Mouse (Mus musculus) liver, adult 2 months (tissue): ENCODE data around the gene Gm10644. TPM values are rescaled to one million over a fixed set of nuclear protein-coding genes. Genes with fewer than 3 reads are reported as not detected.

ENCODE experiments used
- DNase-seq: peaks from one replicate; pipeline ENCODE4 v3.0.0-alpha.2; 2011; ENCODE audit warnings: low read depth, low spot score; ENCODE audit errors: extremely low read depth
- H3K27ac ChIP-seq: fragments of 200-500 bp; replicated peaks from 2 replicates; pipeline ENCODE4 v1.5.1; 2012; ENCODE audit warnings: low read depth, mild to moderate bottlenecking, control low read depth, inconsistent platforms, low read length; ENCODE audit not compliant: insufficient read depth
- H3K27me3 ChIP-seq: fragments of 200-500 bp; 2 replicates; pipeline ENCODE4 v1.6.1; 2012; ENCODE audit warnings: mild to moderate bottlenecking, moderate library complexity, low read length, inconsistent platforms; ENCODE audit not compliant: control insufficient read depth, insufficient read depth
- H3K36me3 ChIP-seq: fragments of 200-500 bp; 2 replicates; pipeline ENCODE4 v1.6.1; 2012; ENCODE audit warnings: low read length, inconsistent platforms; ENCODE audit not compliant: control insufficient read depth, insufficient read depth
- H3K4me1 ChIP-seq: fragments of 200-500 bp; 2 replicates; pipeline ENCODE4 v1.6.1; 2011; ENCODE audit warnings: low read length; ENCODE audit not compliant: control insufficient read depth, insufficient read depth
- H3K4me3 ChIP-seq: fragments of 200-500 bp; 2 replicates; pipeline ENCODE4 v1.5.1; 2011; ENCODE audit warnings: low read depth, mild to moderate bottlenecking, control low read depth, low read length, moderate library complexity; ENCODE audit not compliant: insufficient read depth
- H3K79me2 ChIP-seq: fragments of 200-500 bp; 2 replicates; pipeline ENCODE4 v1.6.1; 2012; ENCODE audit warnings: inconsistent platforms, mild to moderate bottlenecking, low read length, moderate library complexity; ENCODE audit not compliant: control insufficient read depth, insufficient read depth
- H3K9ac ChIP-seq: fragments of 200-500 bp; 2 replicates; pipeline ENCODE4 v1.6.1; 2012; ENCODE audit warnings: low read depth, mild to moderate bottlenecking, control low read depth, inconsistent platforms, low read length
- CTCF ChIP-seq: fragments of 200-500 bp; IDR thresholded peaks from 2 replicates; pipeline ENCODE4 v1.5.1; 2011; ENCODE audit warnings: low read depth, low read length, control low read depth
- POLR2A ChIP-seq: fragments of 200-500 bp; IDR thresholded peaks from 2 replicates; pipeline ENCODE4 v1.6.1; 2011; ENCODE audit warnings: low read length, control low read depth; ENCODE audit not compliant: insufficient read depth; ENCODE audit errors: extremely low read depth
- WGBS: fragments of 180-500 bp; shearing (Covaris S2); methylation state at CpG from one replicate; pipeline ENCODE4 v1.1.7; 2018; 5-methylcytosine and 5-hydroxymethylcytosine counted together
- polyA plus RNA-seq: library from polyadenylated mRNA; depleted of rRNA; stranded (reverse); fragments of >200 nt; gene quantifications from 2 replicates; pipeline ENCODE4 v1.2.3, GENCODE M21; 2012
- total RNA-seq: library from RNA; depleted of rRNA; stranded (reverse); fragments of >200 nt; gene quantifications from 2 replicates; pipeline ENCODE4 v1.2.3, GENCODE M21; 2014

Gene Gm10644
- total and polyA plus RNA-seq, 2 experiments, result 1.8 to 4.0 TPM

GRCm38 (mm10) chr8:83999825-84000224, 44.8 kb upstream of the Gm10644 start:
- Histone ChIP-seq H3K79me2 (no peaks in the 10 kb centered on the region), H3K4me3 (no peak overlapping the region), H3K4me1 (peaks cover 25% of the 10 kb centered on the region), H3K27me3 (no peaks in the 10 kb centered on the region), H3K9ac (no peak overlapping the region), H3K36me3 (no peaks in the 10 kb centered on the region; the same call in 1 of the 2 replicates), H3K27ac (no peak overlapping the region)
- DNase-seq, result no peak
- TF ChIP-seq POLR2A (no peak), CTCF (no peak)
- WGBS, result 91% methylated on average over 2 of the region's 2 CpGs

- Histone ChIP-seq H3K27me3 (no peaks in the 10 kb centered on the region), H3K4me1 (peaks cover 25% of the 10 kb centered on the region), H3K36me3 (no peaks in the 10 kb centered on the region; the same call in 1 of the 2 replicates), H3K79me2 (no peaks in the 10 kb centered on the region), H3K27ac (no peak overlapping the region), H3K9ac (peak overlapping the region; percentile 82; the same call in 1 of the 2 replicates), H3K4me3 (no peak overlapping the region)
- TF ChIP-seq CTCF (no peak), POLR2A (no peak)
- WGBS, result 40% methylated on average over 16 of the region's 16 CpGs
- peak; percentile 58 for DNase-seq
Observed at GRCm38 (mm10) chr8:83999057-83999705, 44.2 kb upstream of the Gm10644 start.

- Histone ChIP-seq H3K79me2 (no peaks in the 10 kb centered on the region), H3K36me3 (no peaks in the 10 kb centered on the region; the same call in 1 of the 2 replicates), H3K27me3 (no peaks in the 10 kb centered on the region), H3K27ac (peak overlapping the region; percentile 63), H3K9ac (peak overlapping the region; percentile 82), H3K4me3 (peak overlapping the region; percentile 71), H3K4me1 (peaks cover 21% of the 10 kb centered on the region)
- 10% methylated on average over 89 of the region's 92 CpGs for WGBS
- peak; percentile 70 for DNase-seq
- TF ChIP-seq CTCF, result no peak
- TF ChIP-seq POLR2A, result no peak
Observed at GRCm38 (mm10) chr8:83998231-83999056, 43.4 kb upstream of the Gm10644 start.

- Histone ChIP-seq H3K36me3 (no peaks in the 10 kb centered on the region; the same call in 1 of the 2 replicates), H3K4me3 (peak within 1 kb of the TSS; percentile 91), H3K27me3 (no peaks in the 10 kb centered on the region), H3K79me2 (no peaks in the 10 kb centered on the region), H3K27ac (peak within 1 kb of the TSS; percentile 84), H3K4me1 (peaks cover 12% of the 10 kb centered on the region), H3K9ac (peak within 1 kb of the TSS; percentile 99)
- no peak for TF ChIP-seq POLR2A
- no peak for TF ChIP-seq CTCF
- DNase-seq, result no peak
- 17% methylated on average over 101 of the region's 112 CpGs for WGBS
Observed at GRCm38 (mm10) chr8:83997511-83998141, 42.6 kb upstream of the Gm10644 start, which contains the start of gene Samd1. Gene Samd1 (plus strand): TSS chr8:83997672.

GRCm38 (mm10) chr8:83996567-83997505, 41.8 kb upstream of the Gm10644 start:
- DNase-seq, result peak; percentile 70
- H3K4me1 ChIP-seq, result peaks cover 12% of the 10 kb centered on the region
- H3K79me2 ChIP-seq, result no peaks in the 10 kb centered on the region
- peaks cover 5% of the 10 kb centered on the region for H3K36me3 ChIP-seq
- TF ChIP-seq CTCF, result no peak
- peak; percentile 87 for TF ChIP-seq POLR2A
- WGBS, result 1% methylated on average over 58 of the region's 103 CpGs
- peak overlapping the region; percentile 99 for H3K9ac ChIP-seq
- no peaks in the 10 kb centered on the region for H3K27me3 ChIP-seq
- H3K4me3 ChIP-seq, result peak overlapping the region; percentile 91
- peak overlapping the region; percentile 84 for H3K27ac ChIP-seq
